13 mouse cellular contexts compared by ENCODE assay signal in the genomic region with DNA sequence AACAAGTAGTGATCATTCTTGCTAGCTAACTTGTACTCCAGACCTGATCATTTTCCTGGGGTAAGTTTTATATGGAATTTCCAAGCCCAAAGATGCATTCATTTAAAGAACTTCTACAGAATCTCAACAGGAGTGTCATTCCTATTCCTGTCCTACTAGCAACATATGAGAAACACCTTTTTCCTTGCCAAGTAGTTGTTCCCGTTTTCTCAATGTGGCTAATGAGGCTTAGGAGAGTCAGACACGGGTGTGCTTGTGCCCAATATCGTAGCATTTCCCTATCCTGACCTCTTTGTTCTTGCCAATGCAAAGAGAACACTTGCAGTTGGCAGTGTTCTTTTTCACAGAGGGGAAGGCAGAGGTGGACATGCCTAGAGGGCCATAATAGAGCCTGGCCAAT.
"Had no signal": no experiment of that assay in that cellular context is flagged by ENCODE, and none has a peak within 500 bp of the region (broad histone marks: within the 10 kb centered on the region; RNA-seq: fewer than 3 reads in every experiment).

No protein-coding gene starts in this region.

- H3K27me3 ChIP-seq: midbrain, embryonic 12.5 days had no signal

- H3K9me3 ChIP-seq: midbrain, embryonic 10.5 days; midbrain, embryonic 12.5 days had no signal

- DNase-seq: lung, embryonic 14.5 days; lung, postnatal 10 days; lung, postnatal 4 days; right cerebral cortex, adult 18-20 months; right cerebral cortex, postnatal 25 days; right cerebral cortex, postnatal 4 days; spleen, adult 18-20 months; thymus, adult 18-20 months; thymus, postnatal 14 days; thymus, postnatal 36 days had no signal

- H3K4me2 ChIP-seq: lung, embryonic 14.5 days; midbrain, embryonic 12.5 days had no signal

- H3K36me3 ChIP-seq: midbrain, embryonic 12.5 days had no signal

- H3K4me3 ChIP-seq: midbrain, embryonic 10.5 days; midbrain, embryonic 12.5 days; myocyte had no signal

- H3K9ac ChIP-seq: lung, embryonic 14.5 days; midbrain, embryonic 12.5 days had no signal
